Mouse (Mus musculus) hindbrain, embryonic 14.5 days (tissue): ENCODE measurements around the gene Rybp. TPM values are rescaled to one million over a fixed set of nuclear protein-coding genes. Genes with fewer than 3 reads are reported as not detected.

Source experiments
- ATAC-seq: fragments of 200-750 bp; cut with Nextera tagmentation; 2 replicates; pipeline ENCODE4 v1.8.0; 2017; ENCODE audit warnings: moderate number of reproducible peaks, mild to moderate bottlenecking, moderate TSS enrichment, moderate library complexity; ENCODE audit not compliant: low FRiP score
- DNase-seq: peaks from one replicate; pipeline ENCODE4 v3.0.0-alpha.2; 2015; ENCODE audit warnings: low spot score
- H3K27ac ChIP-seq: fragments of 300-500 bp; sonication (generic); 2 replicates; pipeline ENCODE4 v1.5.1; 2014; ENCODE audit warnings: mild to moderate bottlenecking, moderate library complexity
- H3K27me3 ChIP-seq: fragments of 300-500 bp; sonication (generic); 2 replicates; pipeline ENCODE4 v1.6.1; 2014; ENCODE audit warnings: mild to moderate bottlenecking, low read length, mixed read lengths; ENCODE audit not compliant: control insufficient read depth, insufficient read depth
- H3K36me3 ChIP-seq: fragments of 300-500 bp; sonication (generic); replicated peaks from 2 replicates; pipeline ENCODE4 v1.6.1; 2014; ENCODE audit not compliant: control insufficient read depth, insufficient read depth
- H3K4me1 ChIP-seq: fragments of 300-500 bp; sonication (generic); replicated peaks from 2 replicates; pipeline ENCODE4 v1.6.1; 2014; ENCODE audit warnings: antibody characterized with exemption, low read length, mixed read lengths; ENCODE audit not compliant: control insufficient read depth, insufficient read depth
- H3K4me2 ChIP-seq: fragments of 300-500 bp; sonication (generic); replicated peaks from 2 replicates; pipeline ENCODE4 v1.6.1; 2014; ENCODE audit warnings: mild to moderate bottlenecking, moderate library complexity
- H3K4me3 ChIP-seq: fragments of 300-500 bp; sonication (generic); replicated peaks from 2 replicates; pipeline ENCODE4 v1.5.1; 2014; ENCODE audit warnings: mild to moderate bottlenecking, low read length
- H3K9ac ChIP-seq: fragments of 300-500 bp; sonication (generic); 2 replicates; pipeline ENCODE4 v1.6.1; 2014
- H3K9me3 ChIP-seq: fragments of 300-500 bp; sonication (generic); 2 replicates; pipeline ENCODE4 v1.6.1; 2016; ENCODE audit warnings: low read length; ENCODE audit not compliant: control insufficient read depth
- WGBS: fragments of 180-500 bp; shearing (Covaris S2); extraction: QIAGEN DNeasy Blood & Tissue Kit; methylation state at CpG from one replicate; pipeline ENCODE4 v1.1.7; 2014; 5-methylcytosine and 5-hydroxymethylcytosine counted together
- polyA plus RNA-seq: library from polyadenylated mRNA; unstranded; fragments of >200 nt; fragmentation: Nextera tagmentation; extraction: Ambion mirVana; gene quantifications from 2 replicates; pipeline ENCODE4 v1.2.1, GENCODE M21; 2014

The Rybp gene
- polyA plus RNA-seq, 1 experiment from 2014 or later: 14.5 TPM

DNA sequence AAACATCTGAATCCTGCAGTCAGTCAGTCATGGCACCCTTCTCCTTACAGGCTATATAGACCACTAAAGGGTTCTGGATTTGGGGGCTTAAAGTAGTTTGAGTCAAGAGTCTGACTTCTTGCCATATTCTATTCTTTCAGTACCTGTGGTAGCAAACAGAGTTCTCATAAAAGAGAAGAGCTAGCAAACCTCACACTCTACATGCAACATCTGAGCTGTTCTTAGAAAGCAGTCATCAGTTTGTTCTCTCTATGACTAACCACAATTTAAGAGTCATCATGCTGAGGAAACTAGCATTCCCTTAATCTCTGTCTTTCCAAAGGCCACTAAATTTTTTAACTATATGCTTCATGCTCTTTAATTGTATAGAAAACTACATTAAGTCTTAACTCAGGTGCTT is 11.6 kb downstream of the Rybp start:
- H3K4me3 ChIP-seq: no peak overlapping the region
- H3K27ac ChIP-seq: no peak overlapping the region
- H3K4me2 ChIP-seq: no peak overlapping the region
- no peak overlapping the region for H3K9ac ChIP-seq
- H3K36me3 ChIP-seq: no peaks in the 10 kb centered on the region
- no peaks in the 10 kb centered on the region for H3K27me3 ChIP-seq
- H3K4me1 ChIP-seq: peaks cover 17% of the 10 kb centered on the region; the same call in 1 of the 2 replicates
- ATAC-seq (no peak), DNase-seq (no peak)
- no peaks in the 10 kb centered on the region for H3K9me3 ChIP-seq

DNA sequence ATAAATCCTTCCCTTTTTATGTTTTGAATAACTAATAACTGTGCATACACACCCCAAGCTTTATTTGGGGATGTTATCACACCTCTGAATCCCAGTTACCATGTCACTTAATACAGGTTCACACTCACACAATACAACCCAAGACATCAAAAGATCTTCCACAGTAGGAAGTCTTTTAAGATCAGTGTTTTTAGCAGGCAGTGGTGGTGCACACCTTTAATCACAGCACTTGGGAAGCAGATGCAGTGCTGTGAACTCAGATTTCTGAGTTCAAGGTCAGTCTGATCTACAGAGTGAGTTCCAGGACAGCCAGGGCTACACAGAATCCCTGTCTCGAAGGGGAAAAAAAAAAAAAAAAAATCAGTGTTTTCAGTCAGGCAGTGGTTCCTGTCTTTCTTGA is 13.7 kb downstream of the Rybp start:
- ATAC-seq: no peak
- 65% methylated on average over 1 of the region's 1 CpGs for WGBS
- DNase-seq: no peak

DNA sequence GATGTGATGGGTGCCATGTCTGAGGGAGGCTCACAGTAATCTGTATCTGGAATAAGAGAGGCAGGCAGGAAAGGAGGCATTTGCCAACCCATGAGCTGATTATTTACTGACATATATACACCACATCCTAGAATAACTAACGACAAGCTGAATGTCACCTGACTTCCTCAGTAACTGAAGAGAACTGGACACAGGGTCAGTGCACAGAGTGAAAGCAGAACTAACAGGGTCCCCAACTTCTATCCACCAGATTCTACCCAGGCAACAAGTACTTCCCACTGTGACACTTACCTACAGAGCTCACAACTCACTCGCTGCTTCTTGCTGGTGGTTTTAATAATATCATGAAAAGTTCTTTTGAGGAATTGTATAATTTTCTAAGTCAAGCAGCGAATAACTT is 15.3 kb downstream of the Rybp start:
- Histone ChIP-seq H3K9ac (no peak overlapping the region), H3K4me2 (no peak overlapping the region), H3K4me3 (no peak overlapping the region), H3K9me3 (no peaks in the 10 kb centered on the region), H3K4me1 (no peaks in the 10 kb centered on the region), H3K27ac (no peak overlapping the region), H3K27me3 (no peaks in the 10 kb centered on the region), H3K36me3 (no peaks in the 10 kb centered on the region)
- WGBS: 90% methylated on average over 3 of the region's 3 CpGs
- DNase-seq: no peak
- no peak for ATAC-seq

More for the DNA sequence above, 13.7 kb downstream of the Rybp start:
- no peak overlapping the region for H3K4me3 ChIP-seq
- H3K9me3 ChIP-seq: no peaks in the 10 kb centered on the region
- H3K36me3 ChIP-seq: no peaks in the 10 kb centered on the region
- H3K27me3 ChIP-seq: no peaks in the 10 kb centered on the region
- H3K9ac ChIP-seq: no peak overlapping the region
- H3K4me1 ChIP-seq: 0 out of 2 replicates have a peak, but pooled peaks cover 5% of the 10 kb centered on the region
- no peak overlapping the region for H3K27ac ChIP-seq
- H3K4me2 ChIP-seq: no peak overlapping the region

DNA sequence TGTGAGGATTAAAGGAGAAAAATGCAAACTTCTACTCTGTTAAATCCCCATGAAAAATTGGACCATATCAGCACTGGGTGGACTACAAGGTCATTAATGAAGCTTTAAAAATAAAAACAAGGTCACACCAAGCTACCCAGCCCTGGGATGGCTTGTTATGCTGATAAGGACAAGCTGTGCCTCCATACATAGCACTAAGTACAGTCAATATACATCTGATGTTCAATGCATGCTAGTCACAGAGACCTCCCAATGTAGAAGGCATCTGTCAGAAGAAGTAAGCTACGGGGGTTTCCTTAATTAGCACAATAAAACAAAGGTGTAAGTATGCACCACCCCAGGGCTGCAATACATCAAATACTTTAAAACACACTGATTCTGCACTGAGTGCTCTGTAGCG is 16.5 kb downstream of the Rybp start:
- no peak overlapping the region for H3K27ac ChIP-seq
- no peaks in the 10 kb centered on the region for H3K9me3 ChIP-seq
- no peak for DNase-seq
- H3K4me2 ChIP-seq: no peak overlapping the region
- H3K4me3 ChIP-seq: no peak overlapping the region
- ATAC-seq: no peak
- H3K4me1 ChIP-seq: no peaks in the 10 kb centered on the region
- H3K27me3 ChIP-seq: no peaks in the 10 kb centered on the region
- no peaks in the 10 kb centered on the region for H3K36me3 ChIP-seq
- H3K9ac ChIP-seq: no peak overlapping the region
- 83% methylated on average over 2 of the region's 2 CpGs for WGBS

DNA sequence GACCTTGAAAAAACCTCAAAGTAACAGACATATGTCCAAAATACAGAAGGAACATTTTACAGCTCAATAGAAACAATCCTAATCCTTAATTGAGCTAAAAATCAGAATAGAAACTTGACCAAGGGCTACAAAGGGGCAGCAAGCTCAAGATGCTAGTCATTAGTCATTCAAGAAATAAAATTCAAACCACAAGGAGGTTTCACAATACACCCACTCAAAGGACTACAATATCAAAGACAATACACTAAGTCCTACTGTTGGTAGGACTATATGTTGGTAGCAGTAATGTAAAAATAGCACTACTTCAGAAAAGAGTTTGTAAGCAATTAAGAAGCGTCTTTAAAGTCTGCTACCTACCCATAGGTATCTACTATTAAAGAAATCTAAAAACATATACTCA is 27.7 kb downstream of the Rybp start:
- Histone ChIP-seq H3K9ac (no peak overlapping the region), H3K4me2 (no peak overlapping the region), H3K9me3 (no peaks in the 10 kb centered on the region), H3K27me3 (no peaks in the 10 kb centered on the region), H3K27ac (no peak overlapping the region), H3K4me1 (0 out of 2 replicates have a peak, but pooled peaks cover 5% of the 10 kb centered on the region), H3K4me3 (no peak overlapping the region), H3K36me3 (no peaks in the 10 kb centered on the region)
- DNase-seq: no peak
- ATAC-seq: no peak
- WGBS: 91% methylated on average over 1 of the region's 1 CpGs

DNA sequence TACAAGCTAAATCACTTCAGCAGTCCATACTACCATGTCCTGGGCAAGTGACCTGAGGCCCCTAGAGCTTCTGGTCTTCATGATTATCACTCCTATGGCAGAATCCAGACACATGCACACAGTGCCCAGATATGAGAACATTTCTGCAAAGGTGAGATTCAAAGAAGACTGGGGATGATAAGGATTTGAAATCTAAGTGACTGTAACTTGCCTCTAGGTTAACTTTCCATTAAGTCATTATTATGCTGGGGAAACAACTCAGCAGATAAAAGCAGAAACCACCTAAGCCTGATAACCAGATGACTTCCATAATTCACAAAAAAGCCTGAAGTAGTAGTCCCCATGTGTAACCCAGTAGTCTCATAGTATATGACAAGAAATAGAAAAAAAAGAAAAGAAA is 29.0 kb downstream of the Rybp start:
- Histone ChIP-seq H3K9me3 (no peaks in the 10 kb centered on the region), H3K4me2 (no peak overlapping the region), H3K4me1 (0 out of 2 replicates have a peak, but pooled peaks cover 5% of the 10 kb centered on the region), H3K27ac (no peak overlapping the region), H3K27me3 (no peaks in the 10 kb centered on the region), H3K36me3 (no peaks in the 10 kb centered on the region), H3K4me3 (no peak overlapping the region), H3K9ac (no peak overlapping the region)
- ATAC-seq (no peak), DNase-seq (no peak)

DNA sequence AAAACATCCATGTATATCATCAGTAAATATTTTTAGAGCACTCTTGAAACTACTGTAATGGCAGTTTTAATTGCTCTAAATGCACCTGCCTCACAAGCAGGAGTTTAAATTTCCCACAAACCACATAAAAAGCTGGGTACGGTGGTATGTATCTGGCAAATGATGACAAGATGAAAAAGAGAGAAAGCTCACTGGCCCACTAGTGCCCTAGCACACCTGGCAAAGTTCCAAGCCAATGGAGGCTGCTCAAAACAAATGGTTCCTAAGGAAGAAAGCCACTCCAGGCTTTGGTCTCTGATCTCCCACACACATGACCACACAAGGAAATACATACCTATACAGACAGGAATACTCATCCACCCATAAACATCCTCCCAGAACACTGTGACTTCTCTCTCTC is 31.9 kb downstream of the Rybp start:
- DNase-seq (no peak), ATAC-seq (no peak)
- Histone ChIP-seq H3K36me3 (no peaks in the 10 kb centered on the region), H3K4me3 (no peak overlapping the region), H3K27me3 (no peaks in the 10 kb centered on the region), H3K4me2 (no peak overlapping the region), H3K9me3 (no peaks in the 10 kb centered on the region), H3K27ac (no peak overlapping the region), H3K9ac (no peak overlapping the region), H3K4me1 (0 out of 2 replicates have a peak, but pooled peaks cover 5% of the 10 kb centered on the region)
- 52% methylated on average over 1 of the region's 1 CpGs for WGBS

DNA sequence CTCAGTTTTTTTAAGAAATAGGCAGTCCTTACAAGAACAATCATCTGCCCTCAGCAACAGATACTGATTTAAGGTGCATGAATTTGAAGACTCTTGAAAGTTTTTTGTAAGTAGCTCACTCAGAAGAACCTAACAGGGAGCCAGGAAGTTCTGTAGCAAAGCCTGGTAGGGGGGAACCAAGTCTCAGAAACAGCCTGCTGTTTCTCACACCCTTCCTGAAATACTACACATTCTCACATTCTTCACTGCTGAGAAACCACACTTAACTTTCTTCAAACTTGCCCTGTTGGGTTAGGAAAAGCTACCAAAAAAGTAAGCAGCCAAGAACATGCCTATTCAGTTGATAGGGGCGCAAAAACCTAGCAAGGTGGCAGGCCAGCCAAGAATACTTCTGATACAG is 32.6 kb downstream of the Rybp start:
- WGBS: 88% methylated on average over 1 of the region's 1 CpGs
- Histone ChIP-seq H3K4me3 (no peak overlapping the region), H3K9me3 (no peaks in the 10 kb centered on the region), H3K4me2 (no peak overlapping the region), H3K36me3 (no peaks in the 10 kb centered on the region), H3K27ac (no peak overlapping the region), H3K27me3 (no peaks in the 10 kb centered on the region), H3K9ac (no peak overlapping the region), H3K4me1 (0 out of 2 replicates have a peak, but pooled peaks cover 5% of the 10 kb centered on the region)
- no peak for ATAC-seq
- DNase-seq: no peak

DNA sequence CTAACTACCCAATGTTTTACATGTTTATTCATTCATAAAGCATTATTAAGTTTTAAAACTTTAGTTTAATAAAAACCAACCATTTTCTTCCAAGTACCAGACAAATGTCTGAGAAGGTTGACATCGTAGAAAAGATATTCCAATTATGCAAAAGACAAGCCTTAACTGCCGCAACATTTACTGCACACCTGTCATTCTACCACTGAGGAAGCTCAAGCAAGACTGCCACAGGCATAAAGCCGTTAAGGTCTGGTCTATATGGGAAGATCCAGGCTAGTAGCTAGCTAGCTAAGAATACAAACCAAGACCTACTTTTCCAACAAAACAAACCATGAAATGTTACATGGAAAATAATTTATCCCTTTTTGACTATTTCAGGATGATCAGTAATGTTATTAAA is 42.8 kb downstream of the Rybp start:
- DNase-seq (no peak), ATAC-seq (no peak)
- Histone ChIP-seq H3K4me1 (no peaks in the 10 kb centered on the region), H3K9me3 (no peaks in the 10 kb centered on the region), H3K9ac (no peak overlapping the region), H3K27ac (no peak overlapping the region), H3K4me3 (no peak overlapping the region), H3K27me3 (no peaks in the 10 kb centered on the region), H3K4me2 (no peak overlapping the region), H3K36me3 (no peaks in the 10 kb centered on the region)
- 65% methylated on average over 3 of the region's 3 CpGs for WGBS

DNA sequence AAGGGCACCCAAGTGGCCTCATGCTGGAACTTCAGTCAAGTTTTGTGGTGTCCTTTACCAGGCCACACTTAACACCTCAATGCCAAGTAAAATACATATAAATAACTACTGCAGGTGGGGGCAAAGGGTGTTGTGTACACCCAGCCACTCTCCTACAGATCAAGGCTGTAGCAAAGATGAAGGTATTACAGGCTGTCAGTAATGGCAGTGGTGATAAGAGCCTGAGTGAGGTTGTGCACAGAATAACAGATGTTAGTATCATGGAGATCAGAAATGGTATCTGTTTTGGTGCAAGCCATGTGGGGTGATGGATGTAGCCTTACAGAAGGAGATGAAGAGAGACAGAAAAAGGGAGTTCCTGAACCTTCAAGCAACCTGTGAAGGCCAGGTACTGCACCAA is 52.2 kb downstream of the Rybp start:
- H3K4me3 ChIP-seq: no peak overlapping the region
- no peak overlapping the region for H3K27ac ChIP-seq
- DNase-seq: no peak
- H3K9me3 ChIP-seq: no peaks in the 10 kb centered on the region
- no peaks in the 10 kb centered on the region for H3K27me3 ChIP-seq
- no peak overlapping the region for H3K9ac ChIP-seq
- peaks cover 21% of the 10 kb centered on the region for H3K4me1 ChIP-seq
- no peak overlapping the region for H3K4me2 ChIP-seq
- H3K36me3 ChIP-seq: no peaks in the 10 kb centered on the region
- no peak for ATAC-seq
